Mouse (Mus musculus) G1E (cell line): Measurements from ENCODE around the gene Fbxo46. TPM values are rescaled to one million over a fixed set of nuclear protein-coding genes. Genes with fewer than 3 reads are reported as not detected.

Experiments used
- ATAC-seq: 2 replicates; pipeline ENCODE4 v1.8.0; 2016; ENCODE audit warnings: mild to moderate bottlenecking; ENCODE audit not compliant: insufficient number of reproducible peaks, poor library complexity, low FRiP score, severe bottlenecking; ENCODE audit errors: extremely low read depth
- DNase-seq: peaks from one replicate; pipeline ENCODE4 v3.0.0; 2012; ENCODE audit warnings: low spot score
- H3K27me3 ChIP-seq: 2 replicates; pipeline ENCODE4 v1.6.1; 2012; ENCODE audit warnings: mild to moderate bottlenecking, low read length, inconsistent platforms; ENCODE audit not compliant: insufficient read depth
- H3K36me3 ChIP-seq: replicated peaks from 2 replicates; pipeline ENCODE3; 2012; ENCODE audit warnings: mild to moderate bottlenecking, inconsistent platforms
- H3K4me1 ChIP-seq: 2 replicates; pipeline ENCODE4 v1.6.1; 2012; ENCODE audit warnings: low read depth, low read length, inconsistent platforms, mixed read lengths; ENCODE audit not compliant: insufficient read depth
- H3K4me3 ChIP-seq: 2 replicates; pipeline ENCODE4 v1.5.1; 2012; ENCODE audit warnings: low read depth, mild to moderate bottlenecking, inconsistent platforms, low read length, moderate library complexity, mixed read lengths
- H3K9me3 ChIP-seq: replicated peaks from 2 replicates; pipeline ENCODE4 v1.6.1; 2012; ENCODE audit warnings: inconsistent platforms
- CTCF ChIP-seq: IDR thresholded peaks from 2 replicates; pipeline ENCODE4 v1.5.1; 2012; ENCODE audit warnings: low read depth, low read length, inconsistent platforms, mixed read lengths
- GATA1 ChIP-seq: IDR thresholded peaks from 2 replicates; pipeline ENCODE4 v1.6.1; 2012; ENCODE audit warnings: borderline replicate concordance, low read length, inconsistent platforms, mixed read lengths
- GATA2 ChIP-seq: IDR thresholded peaks from 2 replicates; pipeline ENCODE4 v1.6.1; 2012; ENCODE audit warnings: low read depth, low read length, inconsistent platforms, borderline replicate concordance
- POLR2AphosphoS5 ChIP-seq: IDR thresholded peaks from 2 replicates; pipeline ENCODE4 v1.6.1; 2012; ENCODE audit warnings: low read depth, low read length, inconsistent platforms; ENCODE audit not compliant: insufficient replicate concordance
- TAL1 ChIP-seq: conservative IDR thresholded peaks from 2 replicates; pipeline ENCODE4 v1.6.1; 2012; ENCODE audit warnings: low read depth, low read length, inconsistent platforms, mixed read lengths
- polyA plus RNA-seq: library from polyadenylated mRNA; stranded (reverse); fragments of >175 nt; gene quantifications from 2 replicates; pipeline ENCODE4 v1.2.3, GENCODE M21; 2012
- total RNA-seq, 2 experiments: library from RNA; stranded (forward) in 1 of 2; stranded (reverse) in 1 of 2; fragments of 200-1000 nt in 1 of 2; fragments of >200 nt in 1 of 2; fragmentation: Nextera tagmentation in 1 of 2; gene quantifications; 2 replicates each; pipeline ENCODE4 v1.2.3; 2014 to 2017

Fbxo46 gene
- total and polyA plus RNA-seq, 3 experiments, result 3.3 to 27.8 (median 7.2) TPM

DNA sequence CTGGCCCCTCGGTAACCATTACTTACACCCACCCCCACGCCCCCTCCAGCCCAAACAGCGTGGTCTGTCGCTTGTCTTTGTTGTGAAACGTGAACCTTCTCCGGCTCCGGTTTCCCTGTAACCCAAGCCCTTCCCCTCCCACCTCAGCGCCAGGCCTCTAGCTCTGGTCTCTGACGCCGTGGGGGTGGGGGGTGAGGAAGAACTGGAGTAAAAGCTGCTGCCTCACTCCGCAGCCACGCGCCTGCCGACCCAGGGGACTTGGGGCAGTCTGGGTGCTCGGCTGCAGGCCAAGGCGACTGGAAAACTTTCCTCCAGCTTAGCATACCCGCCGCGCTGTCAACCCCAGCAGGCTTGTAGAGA lies 23.9 kb upstream of the Fbxo46 start:
- Histone ChIP-seq H3K36me3 (peaks cover 45% of the 10 kb centered on the region), H3K4me3 (peak overlapping the region; percentile 75), H3K27me3 (peaks cover 30% of the 10 kb centered on the region), H3K4me1 (peaks cover 51% of the 10 kb centered on the region), H3K9me3 (no peaks in the 10 kb centered on the region)
- ATAC-seq (peak; percentile 29), DNase-seq (peak; percentile 59)
- TF ChIP-seq CTCF (no peak), TAL1 (no peak)

DNA sequence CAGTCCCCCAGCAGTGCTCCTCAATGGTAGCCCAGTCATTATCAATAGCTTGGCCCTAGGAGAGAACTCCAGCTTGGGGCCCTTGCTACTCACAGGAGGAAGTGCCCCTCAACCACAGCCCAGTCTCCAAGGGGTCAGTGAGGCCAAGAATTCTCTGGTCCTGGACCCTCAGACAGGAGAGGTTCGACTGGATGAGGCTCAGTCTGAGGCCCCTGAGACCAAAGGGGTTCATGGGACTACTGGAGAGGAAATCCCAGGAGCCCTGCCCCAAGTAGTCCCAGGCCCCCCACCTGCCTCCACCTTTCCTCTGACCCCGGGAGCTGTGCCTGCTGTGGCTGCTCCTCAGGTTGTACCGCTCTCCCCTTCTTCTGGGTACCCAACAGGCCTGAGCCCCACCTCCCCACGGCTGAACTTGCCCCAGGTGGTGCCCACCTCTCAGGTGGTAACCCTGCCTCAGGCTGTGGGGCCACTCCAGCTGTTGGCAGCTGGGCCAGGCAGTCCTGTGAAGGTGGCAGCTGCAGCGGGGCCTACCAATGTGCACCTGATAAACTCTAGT lies 23.2 kb upstream of the Fbxo46 start:
- Histone ChIP-seq H3K27me3 (peaks cover 38% of the 10 kb centered on the region), H3K4me3 (peak overlapping the region; percentile 75; the same call in 1 of the 2 replicates), H3K36me3 (peaks cover 37% of the 10 kb centered on the region), H3K4me1 (peaks cover 51% of the 10 kb centered on the region), H3K9me3 (no peaks in the 10 kb centered on the region)
- DNase-seq, result no peak
- no peak for ATAC-seq
- TF ChIP-seq CTCF (no peak), TAL1 (no peak)

DNA sequence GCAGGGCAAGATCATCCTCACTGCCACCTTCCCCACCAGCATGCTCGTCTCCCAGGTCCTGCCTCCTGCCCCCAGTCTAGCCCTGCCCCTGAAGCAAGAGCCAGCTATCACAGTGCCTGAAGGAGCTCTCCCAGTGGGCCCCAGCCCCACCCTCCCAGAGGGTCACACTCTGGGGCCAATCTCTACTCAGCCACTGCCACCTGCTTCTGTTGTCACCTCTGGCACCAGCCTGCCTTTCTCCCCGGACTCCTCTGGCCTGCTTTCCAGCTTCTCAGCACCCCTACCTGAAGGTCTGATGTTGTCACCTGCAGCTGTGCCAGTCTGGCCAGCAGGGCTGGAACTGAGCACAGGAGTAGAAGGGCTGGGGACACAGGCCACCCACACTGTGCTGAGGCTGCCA lies 22.4 kb upstream of the Fbxo46 start:
- DNase-seq, result no peak
- TF ChIP-seq TAL1 (no peak), GATA1 (no peak), CTCF (no peak), POLR2AphosphoS5 (no peak), GATA2 (no peak)
- Histone ChIP-seq H3K36me3 (peaks cover 30% of the 10 kb centered on the region), H3K27me3 (peaks cover 44% of the 10 kb centered on the region), H3K9me3 (no peaks in the 10 kb centered on the region), H3K4me1 (peaks cover 50% of the 10 kb centered on the region), H3K4me3 (no peak overlapping the region)
- no peak for ATAC-seq

DNA sequence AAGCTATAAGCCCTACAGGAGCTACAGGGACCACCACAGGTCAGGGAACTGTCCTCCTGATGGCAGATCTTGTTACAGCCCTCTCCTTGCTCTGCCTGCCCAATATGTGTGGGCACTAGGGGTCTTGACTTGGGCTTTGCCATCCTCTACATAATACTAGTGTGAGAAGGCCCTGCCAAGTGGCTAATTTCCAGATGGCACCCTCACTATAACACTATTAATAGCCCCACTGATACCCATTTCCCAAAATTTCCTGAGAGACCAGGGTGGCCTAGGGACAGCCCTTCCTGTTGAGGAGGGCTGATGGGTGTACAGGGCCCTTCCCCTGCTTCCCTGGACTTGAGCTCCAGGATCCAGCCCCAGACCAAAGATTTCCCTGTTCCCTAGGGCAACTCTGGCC lies 21.8 kb upstream of the Fbxo46 start:
- H3K4me3 ChIP-seq, result no peak overlapping the region
- ATAC-seq, result no peak

DNA sequence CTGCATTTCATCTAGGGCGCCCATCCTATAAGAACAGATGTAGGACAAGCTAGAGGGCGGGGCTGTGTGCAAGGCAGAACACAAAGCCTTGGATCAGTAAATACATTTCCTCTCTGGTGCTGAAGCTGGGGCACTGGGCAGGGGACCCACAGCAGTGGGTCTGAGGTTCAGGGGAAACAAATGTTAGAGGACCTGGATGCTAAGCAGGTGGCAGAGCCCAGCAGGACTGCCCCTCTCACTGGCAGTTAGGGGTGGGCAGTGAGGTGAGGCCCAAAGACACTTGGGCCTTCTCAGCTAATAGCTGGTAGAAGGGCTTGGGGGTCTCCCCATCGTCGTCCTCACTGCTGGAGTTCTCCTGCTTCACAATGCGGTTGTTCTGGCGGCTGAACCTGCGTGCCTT lies 20.8 kb upstream of the Fbxo46 start:
- no peak for DNase-seq
- Histone ChIP-seq H3K27me3 (peaks cover 60% of the 10 kb centered on the region), H3K36me3 (peaks cover 18% of the 10 kb centered on the region), H3K9me3 (no peaks in the 10 kb centered on the region), H3K4me3 (no peak overlapping the region), H3K4me1 (peaks cover 34% of the 10 kb centered on the region)
- no peak for TF ChIP-seq CTCF
- no peak for TF ChIP-seq POLR2AphosphoS5
- TF ChIP-seq GATA1, result no peak
- TF ChIP-seq TAL1, result no peak
- no peak for TF ChIP-seq GATA2
- ATAC-seq, result no peak

More for the DNA sequence above, 21.8 kb upstream of the Fbxo46 start:
- Histone ChIP-seq H3K4me1 (peaks cover 43% of the 10 kb centered on the region), H3K27me3 (peaks cover 50% of the 10 kb centered on the region), H3K36me3 (peaks cover 23% of the 10 kb centered on the region), H3K9me3 (no peaks in the 10 kb centered on the region)
- TF ChIP-seq GATA2 (no peak), GATA1 (no peak), TAL1 (no peak), POLR2AphosphoS5 (no peak)
- no peak for DNase-seq

DNA sequence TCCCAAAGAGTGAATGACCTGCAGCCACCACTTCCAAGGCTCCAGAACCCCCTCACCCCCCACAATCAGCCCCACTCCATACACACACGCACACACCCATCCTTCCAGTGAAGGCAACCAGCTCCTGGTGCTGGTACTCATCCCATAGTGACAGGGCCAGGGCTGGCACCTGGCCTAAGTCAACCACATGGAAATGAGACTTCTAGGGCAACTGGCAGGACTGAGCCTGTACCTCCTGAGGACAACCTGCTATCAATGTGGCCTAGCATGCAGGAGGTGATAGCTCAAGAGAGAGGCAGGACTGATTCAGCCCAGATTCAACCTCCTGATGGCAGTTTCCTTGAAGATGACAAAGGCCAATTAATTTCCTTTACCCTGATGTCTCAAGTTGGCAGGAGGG lies 19.4 kb upstream of the Fbxo46 start:
- ATAC-seq, result no peak
- TF ChIP-seq TAL1 (no peak), CTCF (no peak), GATA2 (no peak), POLR2AphosphoS5 (no peak), GATA1 (no peak)
- peaks cover 23% of the 10 kb centered on the region for H3K4me1 ChIP-seq
- peaks cover 18% of the 10 kb centered on the region for H3K36me3 ChIP-seq
- no peaks in the 10 kb centered on the region for H3K9me3 ChIP-seq
- DNase-seq, result no peak
- H3K4me3 ChIP-seq, result no peak overlapping the region
- H3K27me3 ChIP-seq, result peaks cover 70% of the 10 kb centered on the region

DNA sequence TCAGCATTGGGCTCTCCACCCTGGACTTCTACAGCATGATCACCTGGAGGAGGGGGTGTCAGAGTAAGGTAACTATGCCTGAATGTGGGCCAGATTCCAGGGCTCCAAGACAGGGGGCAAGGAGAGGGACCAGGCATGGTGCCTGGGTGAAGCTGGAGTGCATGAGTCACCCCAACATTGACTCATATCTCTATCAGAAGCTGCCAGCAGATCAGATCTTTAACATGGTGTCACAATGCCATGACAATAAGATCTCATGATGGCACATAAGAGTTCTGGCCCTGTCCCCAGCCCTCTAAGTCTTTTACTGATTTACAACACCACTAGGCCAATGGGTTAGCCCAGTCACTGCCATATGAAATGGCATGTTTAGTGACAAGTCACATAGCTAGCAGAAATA lies 15.9 kb upstream of the Fbxo46 start:
- no peaks in the 10 kb centered on the region; the same call in 1 of the 2 replicates for H3K4me1 ChIP-seq
- DNase-seq, result no peak
- H3K9me3 ChIP-seq, result no peaks in the 10 kb centered on the region
- no peaks in the 10 kb centered on the region for H3K36me3 ChIP-seq
- H3K4me3 ChIP-seq, result no peak overlapping the region
- peaks cover 84% of the 10 kb centered on the region for H3K27me3 ChIP-seq
- no peak for TF ChIP-seq GATA2
- TF ChIP-seq GATA1, result no peak
- no peak for TF ChIP-seq POLR2AphosphoS5
- TF ChIP-seq CTCF, result no peak
- TF ChIP-seq TAL1, result no peak
- no peak for ATAC-seq
